Mouse (Mus musculus): ENCODE results near the gene Tyw3. TPM values are rescaled to one million over a fixed set of nuclear protein-coding genes. Genes with fewer than 3 reads are reported as not detected.
"Not testable (repeated sequence)": the region's sequence is repeated elsewhere in the genome, so short reads cannot be mapped to it uniquely, and the experiment has no call there.

Tyw3 gene
- 5.9 and 11.6 TPM in 2 replicates for polyA plus RNA-seq (2011; ENCODE audit: insufficient read depth, insufficient read length, low read depth, missing spikeins)

- peak within 1 kb of the TSS; percentile 74 for H3K9ac ChIP-seq (ENCODE audit: low read depth, poor library complexity, severe bottlenecking)
- H3K9me3 ChIP-seq (replicated peaks; ENCODE audit: control insufficient read depth, insufficient read depth, low read length, poor library complexity, severe bottlenecking), result no peaks in the 10 kb centered on the region
- TF ChIP-seq POLR2A (IDR thresholded peaks at IDR 0.05; ENCODE audit: insufficient read depth, low read length) (no peak), CTCF (IDR thresholded peaks at IDR 0.05; ENCODE audit: low read depth, low read length) (peak; percentile 24), EP300 (IDR thresholded peaks at IDR 0.05; ENCODE audit: insufficient read depth, low read depth, low read length) (no peak)
- H3K4me3 ChIP-seq (ENCODE audit: low read depth, low read length), result peak within 1 kb of the TSS; percentile 89
- peaks cover 2% of the 10 kb centered on the region for H3K4me1 ChIP-seq (ENCODE audit: control insufficient read depth, insufficient read depth, low read length)
- H3K27ac ChIP-seq (ENCODE audit: insufficient read depth, low read length), result peak within 1 kb of the TSS; percentile 45
- H3K27me3 ChIP-seq (ENCODE audit: control insufficient read depth, insufficient read depth, low read length, poor library complexity, severe bottlenecking), result no peaks in the 10 kb centered on the region
- no peaks in the 10 kb centered on the region; the same call in 1 of the 2 replicates for H3K36me3 ChIP-seq (ENCODE audit: control insufficient read depth, insufficient read depth, low read length, poor library complexity, severe bottlenecking)
Measured at GRCm38 (mm10) chr3:154596934-154597554, at the start of gene Tyw3. TSS of gene Tyw3 (minus strand) at chr3:154597104.

- Histone ChIP-seq H3K9me3 (replicated peaks; ENCODE audit: control insufficient read depth, insufficient read depth, low read length, poor library complexity, severe bottlenecking) (no peaks in the 10 kb centered on the region), H3K36me3 (ENCODE audit: control insufficient read depth, insufficient read depth, low read length, poor library complexity, severe bottlenecking) (no peaks in the 10 kb centered on the region), H3K9ac (ENCODE audit: low read depth, poor library complexity, severe bottlenecking) (no peak overlapping the region), H3K27me3 (ENCODE audit: control insufficient read depth, insufficient read depth, low read length, poor library complexity, severe bottlenecking) (no peaks in the 10 kb centered on the region), H3K4me1 (ENCODE audit: control insufficient read depth, insufficient read depth, low read length) (peaks cover 4% of the 10 kb centered on the region), H3K4me3 (ENCODE audit: low read depth, low read length) (no peak overlapping the region), H3K27ac (ENCODE audit: insufficient read depth, low read length) (no peak overlapping the region)
- TF ChIP-seq CTCF (IDR thresholded peaks at IDR 0.05; ENCODE audit: low read depth, low read length), result no peak
- TF ChIP-seq POLR2A (IDR thresholded peaks at IDR 0.05; ENCODE audit: insufficient read depth, low read length), result no peak
- TF ChIP-seq EP300 (IDR thresholded peaks at IDR 0.05; ENCODE audit: insufficient read depth, low read depth, low read length), result no peak
Measured at GRCm38 (mm10) chr3:154633091-154633490, 36.2 kb upstream of the Tyw3 start.

GRCm38 (mm10) chr3:154631281-154631680 is 34.4 kb upstream of the Tyw3 start:
- H3K9ac ChIP-seq (ENCODE audit: low read depth, poor library complexity, severe bottlenecking); H3K9me3 ChIP-seq (replicated peaks; ENCODE audit: control insufficient read depth, insufficient read depth, low read length, poor library complexity, severe bottlenecking); H3K27ac ChIP-seq (ENCODE audit: insufficient read depth, low read length); H3K4me3 ChIP-seq (ENCODE audit: low read depth, low read length); H3K4me1 ChIP-seq (ENCODE audit: control insufficient read depth, insufficient read depth, low read length); H3K36me3 ChIP-seq (ENCODE audit: control insufficient read depth, insufficient read depth, low read length, poor library complexity, severe bottlenecking); H3K27me3 ChIP-seq (ENCODE audit: control insufficient read depth, insufficient read depth, low read length, poor library complexity, severe bottlenecking): not testable (repeated sequence)

GRCm38 (mm10) chr3:154628284-154628683 is 31.4 kb upstream of the Tyw3 start:
- TF ChIP-seq CTCF (IDR thresholded peaks at IDR 0.05; ENCODE audit: low read depth, low read length), result no peak
- TF ChIP-seq EP300 (IDR thresholded peaks at IDR 0.05; ENCODE audit: insufficient read depth, low read depth, low read length), result 0 out of 2 replicates have a peak, but pooled peaks have one; percentile 60
- Histone ChIP-seq H3K9me3 (replicated peaks; ENCODE audit: control insufficient read depth, insufficient read depth, low read length, poor library complexity, severe bottlenecking) (no peaks in the 10 kb centered on the region), H3K27ac (ENCODE audit: insufficient read depth, low read length) (no peak overlapping the region), H3K36me3 (ENCODE audit: control insufficient read depth, insufficient read depth, low read length, poor library complexity, severe bottlenecking) (0 out of 2 replicates have a peak, but pooled peaks cover under 1% of the 10 kb centered on the region), H3K4me1 (ENCODE audit: control insufficient read depth, insufficient read depth, low read length) (peaks cover 4% of the 10 kb centered on the region), H3K27me3 (ENCODE audit: control insufficient read depth, insufficient read depth, low read length, poor library complexity, severe bottlenecking) (no peaks in the 10 kb centered on the region), H3K9ac (ENCODE audit: low read depth, poor library complexity, severe bottlenecking) (no peak overlapping the region), H3K4me3 (ENCODE audit: low read depth, low read length) (no peak overlapping the region)

DNA sequence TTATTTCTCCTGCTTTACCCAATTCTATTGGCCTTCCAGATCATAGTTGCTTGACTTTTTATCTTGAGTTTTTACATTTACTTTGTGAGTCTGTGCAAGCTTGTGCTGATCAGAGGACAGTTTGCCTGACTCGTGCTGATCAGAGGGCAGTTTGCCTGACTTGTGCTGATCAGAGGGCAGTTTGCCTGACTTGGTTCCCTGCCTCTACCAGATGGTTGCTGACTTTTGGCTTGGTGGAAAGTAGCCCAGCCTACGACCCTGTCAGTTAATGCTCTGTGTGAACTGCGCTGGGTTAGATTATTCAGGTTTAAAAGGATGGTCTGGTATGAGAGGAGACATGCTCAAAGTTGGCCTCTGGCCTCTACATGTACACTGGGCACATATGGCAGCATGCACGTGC is 19.2 kb upstream of the Tyw3 start:
- TF ChIP-seq EP300 (IDR thresholded peaks at IDR 0.05; ENCODE audit: insufficient read depth, low read depth, low read length) (no peak), CTCF (IDR thresholded peaks at IDR 0.05; ENCODE audit: low read depth, low read length) (no peak), POLR2A (IDR thresholded peaks at IDR 0.05; ENCODE audit: insufficient read depth, low read length) (no peak)
- no peaks in the 10 kb centered on the region for H3K27me3 ChIP-seq (ENCODE audit: control insufficient read depth, insufficient read depth, low read length, poor library complexity, severe bottlenecking)
- no peak overlapping the region for H3K9ac ChIP-seq (ENCODE audit: low read depth, poor library complexity, severe bottlenecking)
- no peaks in the 10 kb centered on the region for H3K9me3 ChIP-seq (replicated peaks; ENCODE audit: control insufficient read depth, insufficient read depth, low read length, poor library complexity, severe bottlenecking)
- no peak overlapping the region for H3K27ac ChIP-seq (ENCODE audit: insufficient read depth, low read length)
- H3K4me3 ChIP-seq (ENCODE audit: low read depth, low read length), result no peak overlapping the region
- H3K4me1 ChIP-seq (ENCODE audit: control insufficient read depth, insufficient read depth, low read length), result no peaks in the 10 kb centered on the region
- no peaks in the 10 kb centered on the region for H3K36me3 ChIP-seq (ENCODE audit: control insufficient read depth, insufficient read depth, low read length, poor library complexity, severe bottlenecking)

DNA sequence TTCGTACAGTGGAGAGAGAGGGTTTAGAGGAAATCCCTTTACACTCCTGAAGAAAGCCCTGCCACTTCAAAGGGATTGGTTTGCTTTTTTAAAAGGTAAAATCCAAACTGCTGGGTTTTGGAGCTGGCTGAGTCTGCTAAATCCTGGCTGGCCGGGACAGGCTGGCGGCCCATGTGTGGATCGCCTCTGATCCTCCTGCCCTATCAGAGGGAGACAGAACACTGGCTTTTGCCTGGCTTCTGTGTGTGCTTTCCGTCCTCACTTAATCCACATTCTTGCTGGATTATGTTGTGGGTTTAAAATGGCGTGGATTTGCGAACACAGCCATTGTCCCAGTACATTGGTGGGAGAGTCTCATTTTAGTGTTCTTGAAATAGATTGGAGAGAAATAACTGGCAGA is 18.4 kb upstream of the Tyw3 start:
- H3K27me3 ChIP-seq (ENCODE audit: control insufficient read depth, insufficient read depth, low read length, poor library complexity, severe bottlenecking), result no peaks in the 10 kb centered on the region

More for the DNA sequence above, 18.4 kb upstream of the Tyw3 start:
- H3K9ac ChIP-seq (ENCODE audit: low read depth, poor library complexity, severe bottlenecking), result no peak overlapping the region
- H3K4me1 ChIP-seq (ENCODE audit: control insufficient read depth, insufficient read depth, low read length), result no peaks in the 10 kb centered on the region
- no peak for TF ChIP-seq EP300 (IDR thresholded peaks at IDR 0.05; ENCODE audit: insufficient read depth, low read depth, low read length)
- TF ChIP-seq CTCF (IDR thresholded peaks at IDR 0.05; ENCODE audit: low read depth, low read length), result no peak
- no peak for TF ChIP-seq POLR2A (IDR thresholded peaks at IDR 0.05; ENCODE audit: insufficient read depth, low read length)
- H3K9me3 ChIP-seq (replicated peaks; ENCODE audit: control insufficient read depth, insufficient read depth, low read length, poor library complexity, severe bottlenecking), result no peaks in the 10 kb centered on the region
- H3K4me3 ChIP-seq (ENCODE audit: low read depth, low read length), result no peak overlapping the region
- no peak overlapping the region for H3K27ac ChIP-seq (ENCODE audit: insufficient read depth, low read length)
- H3K36me3 ChIP-seq (ENCODE audit: control insufficient read depth, insufficient read depth, low read length, poor library complexity, severe bottlenecking), result no peaks in the 10 kb centered on the region
